Mouse (Mus musculus) left cerebral cortex, postnatal 36 days (tissue): ENCODE results near the gene Rtn3. TPM values are rescaled to one million over a fixed set of nuclear protein-coding genes. Genes with fewer than 3 reads are reported as not detected.

Source experiments
- DNase-seq, 2 experiments: peaks; one replicate each; pipeline ENCODE4 v3.0.0; 2021 to 2022; ENCODE audit warnings: low spot score in 2 of 2, mixed read lengths in 1 of 2
- intact Hi-C: fragments of 180-260 bp; cut with DNase I; formaldehyde crosslinking; loops from one replicate; pipeline ENCODE4 v1.15.1; 2025
- total RNA-seq, 2 experiments: library from RNA; stranded (reverse); gene quantifications; 2 replicates each; pipeline ENCODE4 v1.2.3; 2021

Rtn3 gene
- total RNA-seq, 2 experiments from 2014 or later = 812 to 902 TPM

DNA sequence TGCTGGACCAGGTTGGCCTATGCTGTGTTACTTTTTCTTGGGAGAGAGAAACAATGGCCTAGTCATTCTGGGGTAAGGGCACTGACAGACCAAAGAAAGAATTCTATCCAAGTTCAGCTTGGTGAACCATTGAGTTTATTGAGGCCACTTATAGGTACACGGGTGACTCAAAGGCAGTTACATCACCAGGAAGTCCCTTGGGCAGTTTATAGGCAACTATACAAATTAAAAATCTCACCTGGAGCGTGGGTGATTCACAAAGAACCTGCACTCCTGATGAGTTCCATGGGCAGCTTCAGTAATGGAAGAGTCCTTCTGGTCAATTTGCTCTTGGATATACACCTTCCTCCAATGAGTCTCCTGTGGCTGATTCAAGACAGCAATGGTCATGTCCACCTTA is 9.6 kb upstream of the Rtn3 start:
- intact Hi-C loops = no loop called here
- no peak for DNase-seq

DNA sequence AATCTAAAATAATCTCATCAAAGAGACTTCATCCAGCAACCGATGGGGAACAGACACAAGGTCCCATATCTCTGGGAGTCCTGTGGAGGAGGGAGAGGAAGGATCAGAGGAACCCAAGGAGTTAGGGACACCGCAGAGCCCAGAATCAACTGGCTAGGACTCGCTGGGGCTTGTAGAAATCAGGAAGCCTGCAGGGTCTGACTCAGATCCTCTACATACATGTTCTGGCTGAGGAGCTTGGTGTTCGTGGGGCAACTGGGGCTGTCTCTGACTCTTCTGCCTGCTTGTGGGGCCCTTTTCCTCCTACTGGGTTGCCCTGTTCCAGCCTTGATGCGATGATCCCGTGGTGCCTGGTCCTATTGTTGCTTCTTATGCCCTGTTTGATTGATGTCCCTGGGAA is 8.9 kb upstream of the Rtn3 start:
- intact Hi-C loops = no loop called here
- no peak for DNase-seq

DNA sequence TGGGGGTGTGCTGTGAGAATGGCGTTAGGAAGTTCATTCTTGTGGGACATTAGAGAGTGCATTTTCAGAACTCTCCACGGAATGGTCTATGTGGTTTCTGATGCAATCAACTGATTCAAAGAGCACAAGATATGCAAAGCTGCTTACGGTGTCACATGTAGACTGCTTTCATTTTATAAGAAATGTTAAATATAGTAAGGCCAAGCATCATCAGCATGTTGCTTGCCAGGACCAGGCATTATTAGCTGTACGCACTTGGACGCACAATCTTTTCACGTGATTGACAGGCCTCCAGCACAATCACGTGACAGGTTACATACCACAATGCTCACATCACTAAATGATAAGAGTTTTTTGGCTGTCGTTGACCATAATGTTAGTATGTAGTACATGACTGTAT is 4.6 kb upstream of the Rtn3 start:
- intact Hi-C loops = no loop called here
- no peak for DNase-seq

DNA sequence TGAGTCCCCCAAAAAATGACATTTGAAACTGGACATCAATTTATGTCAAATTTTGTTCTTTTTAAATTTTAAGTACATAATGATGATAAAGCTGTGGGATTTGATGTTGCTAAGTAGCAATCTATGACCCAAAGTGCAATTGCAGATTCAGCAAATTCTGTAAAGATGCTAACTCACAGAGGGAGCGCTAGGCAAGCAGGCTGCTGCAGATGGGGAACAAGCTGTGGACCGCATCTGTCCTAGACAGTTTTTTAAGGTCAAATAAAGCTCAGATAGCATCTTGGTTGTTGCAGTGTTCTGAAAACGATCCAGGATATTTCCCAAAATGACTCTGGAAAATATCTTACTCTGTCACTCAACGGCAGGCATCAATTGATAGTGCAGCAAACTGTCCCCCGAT is 995 bp upstream of the Rtn3 start:
- intact Hi-C loops = no loop called here
- DNase-seq = peak; percentile 10 to 14

DNA sequence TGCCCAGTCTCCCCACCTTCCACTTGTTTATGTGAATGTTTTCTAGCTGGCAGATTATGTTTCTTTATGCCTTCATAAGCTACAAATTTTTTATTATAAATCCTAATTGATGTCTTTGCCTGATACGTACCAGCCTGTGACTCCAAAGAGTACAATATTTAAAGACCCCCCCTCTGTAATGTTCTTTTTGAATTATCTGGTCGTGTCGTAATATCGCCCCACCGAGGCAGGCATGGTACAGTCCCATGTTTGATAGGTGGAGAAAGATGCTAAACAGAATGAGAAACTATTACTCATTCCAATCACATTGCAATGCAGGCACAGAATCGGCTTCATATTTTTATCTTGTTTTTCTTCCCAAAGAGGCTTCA is 416 bp upstream of the Rtn3 start:
- no peak for DNase-seq
- intact Hi-C loops = loop anchor here (1.0 kb wide), 1 partner anchor 11 kb away; the partner anchor contains the start of gene Atl3

DNA sequence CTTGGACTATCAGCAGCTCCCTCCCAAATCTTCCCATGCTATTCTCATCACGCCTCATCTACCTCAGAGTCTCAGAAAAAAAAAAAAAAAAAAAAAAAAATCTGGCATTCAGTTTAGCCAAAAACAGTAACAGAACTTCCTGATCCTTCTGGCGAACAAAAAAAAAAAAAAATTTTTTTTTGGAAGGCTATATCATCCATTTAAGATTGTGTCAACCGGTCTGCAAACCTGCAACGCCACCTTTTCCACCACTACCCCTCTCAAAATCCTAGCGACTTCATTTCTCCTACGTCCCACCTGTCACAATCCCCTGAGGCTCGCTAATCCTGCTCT is 849 bp downstream of the Rtn3 start:
- intact Hi-C loops = no loop called here
- no peak for DNase-seq

DNA sequence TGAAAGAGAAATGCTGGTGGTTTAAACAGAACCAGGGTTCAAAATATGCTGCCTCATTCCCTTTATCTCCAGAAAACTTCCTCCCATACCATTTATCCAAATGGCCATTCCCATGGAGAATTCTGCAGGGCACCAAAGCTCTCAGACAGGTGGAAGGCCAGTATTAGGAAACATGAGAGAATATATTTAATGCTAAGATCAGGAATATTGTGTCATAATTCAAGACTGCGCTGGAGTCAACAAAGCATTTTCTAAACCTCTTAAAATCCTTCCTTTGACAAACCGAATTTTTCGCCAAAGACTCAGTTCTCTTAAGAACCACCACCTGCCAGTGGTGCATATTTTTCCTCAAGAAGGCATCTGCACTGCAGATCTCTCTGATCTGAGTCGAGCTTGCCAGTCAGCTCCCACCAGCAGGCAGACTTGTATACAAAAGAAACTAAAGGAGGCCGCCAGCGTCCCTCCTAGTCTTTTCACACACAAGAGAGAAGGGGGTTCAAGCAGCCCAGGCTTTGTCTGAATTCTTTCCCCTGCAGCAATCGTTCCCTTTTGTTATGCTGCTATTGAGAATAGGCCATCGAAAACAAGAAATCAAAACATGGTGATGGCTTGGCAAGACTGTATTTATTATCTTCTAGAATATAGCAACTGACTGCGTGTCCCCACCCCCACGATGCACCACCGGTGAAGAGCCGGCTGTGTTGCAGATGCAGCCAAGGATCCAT is 1.4 kb downstream of the Rtn3 start:
- intact Hi-C loops = no loop called here
- DNase-seq = peak; percentile 51 to 56

DNA sequence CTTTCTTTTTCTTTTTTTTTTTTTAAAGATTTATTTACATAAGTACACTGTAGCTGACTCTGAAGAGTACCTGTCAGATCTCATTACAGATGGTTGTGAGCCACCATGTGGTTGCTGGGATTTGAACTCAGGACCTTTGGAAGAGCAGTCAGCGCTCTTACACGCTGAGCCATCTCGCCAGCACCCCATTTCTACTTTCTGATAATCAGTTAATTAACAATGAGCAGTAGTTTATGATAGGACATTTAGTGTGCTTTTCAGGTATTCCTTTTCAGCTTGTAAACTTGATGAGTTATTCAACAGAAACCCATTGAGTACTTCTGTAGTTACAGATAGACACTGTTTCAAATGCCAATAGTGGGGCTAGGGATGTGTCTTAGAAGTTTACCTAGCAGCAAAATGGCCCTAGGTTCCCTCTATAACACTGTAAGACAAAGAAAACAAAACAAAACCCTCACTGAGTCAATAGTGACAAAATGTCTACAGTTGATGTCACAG is 3.3 kb downstream of the Rtn3 start:
- no peak for DNase-seq
- intact Hi-C loops = no loop called here

DNA sequence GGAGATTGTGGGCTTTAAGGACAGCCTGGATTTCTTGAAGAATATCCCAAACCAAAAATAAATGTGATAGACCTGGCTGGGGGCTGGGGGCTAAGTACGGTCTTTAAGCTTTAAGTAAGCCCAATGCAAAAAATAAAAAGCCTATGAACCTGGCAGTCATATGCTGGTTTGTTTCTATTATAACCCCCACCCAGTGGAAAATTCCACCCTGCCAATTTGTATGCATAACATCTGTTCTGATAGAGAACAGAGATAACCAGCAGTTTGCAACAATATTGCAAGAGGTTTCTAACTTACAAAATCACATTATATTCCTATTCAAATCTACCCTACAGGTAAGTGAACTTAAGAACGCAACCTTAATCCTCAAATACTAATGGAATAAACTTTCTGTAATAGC is 12.4 kb downstream of the Rtn3 start:
- DNase-seq = no peak
- intact Hi-C loops = no loop called here

DNA sequence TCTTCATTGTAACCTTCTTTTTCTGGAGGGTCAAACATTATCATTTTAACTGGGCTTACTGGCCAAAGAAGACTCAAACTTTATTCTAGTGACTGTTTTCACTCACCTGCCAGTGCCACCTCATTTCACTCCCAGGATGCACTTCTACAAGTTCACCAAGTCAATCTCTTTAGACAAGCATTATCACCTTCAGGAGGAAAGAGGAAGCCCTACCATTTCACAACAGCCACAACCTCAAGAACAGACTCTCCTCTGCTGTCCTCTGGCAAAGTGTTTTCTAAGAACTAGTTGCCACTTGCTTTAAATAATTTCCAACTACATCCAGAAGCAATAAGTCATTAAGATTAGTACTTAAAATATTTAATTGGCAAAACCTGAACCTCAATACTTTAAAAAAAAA is 15.2 kb downstream of the Rtn3 start:
- DNase-seq = no peak
- intact Hi-C loops = no loop called here

DNA sequence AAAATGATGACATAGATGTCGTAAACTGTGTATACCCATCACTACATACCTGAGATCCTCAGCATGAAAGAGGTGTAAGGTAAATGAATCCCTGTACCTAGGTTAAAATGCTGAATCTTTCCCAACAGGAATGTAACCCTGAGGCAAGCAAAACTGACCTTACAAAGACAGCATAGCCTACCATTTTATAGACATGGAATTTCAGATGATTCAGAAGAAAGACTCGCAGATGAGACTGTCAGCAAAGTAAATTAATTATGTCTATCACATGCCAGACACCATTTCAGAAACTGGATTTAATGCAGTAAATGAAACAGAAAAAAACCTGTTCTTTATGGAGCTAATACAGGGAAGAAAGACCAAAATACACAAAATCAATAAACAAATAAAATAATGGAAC is 23.7 kb downstream of the Rtn3 start:
- intact Hi-C loops = no loop called here
- DNase-seq = no peak

DNA sequence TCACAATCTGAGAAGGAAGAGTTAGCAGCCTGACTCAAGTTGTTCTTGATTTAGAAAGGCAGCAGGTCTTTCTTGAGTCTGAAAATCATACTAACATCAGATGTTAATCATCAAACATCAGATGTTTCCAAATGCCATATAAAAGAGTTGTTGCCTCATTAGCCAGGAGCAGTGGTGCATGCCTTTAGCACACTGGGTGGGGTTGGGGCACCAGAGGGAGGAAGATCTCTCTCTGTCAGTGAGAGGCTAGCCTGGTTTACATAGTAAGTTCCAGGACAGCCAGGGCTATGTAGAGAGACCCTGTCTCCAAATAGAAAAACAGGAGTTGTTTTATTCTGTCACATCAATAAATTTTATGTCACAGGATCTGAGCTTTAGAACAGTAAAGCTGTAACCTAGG is 24.2 kb downstream of the Rtn3 start:
- intact Hi-C loops = no loop called here
- DNase-seq = no peak

DNA sequence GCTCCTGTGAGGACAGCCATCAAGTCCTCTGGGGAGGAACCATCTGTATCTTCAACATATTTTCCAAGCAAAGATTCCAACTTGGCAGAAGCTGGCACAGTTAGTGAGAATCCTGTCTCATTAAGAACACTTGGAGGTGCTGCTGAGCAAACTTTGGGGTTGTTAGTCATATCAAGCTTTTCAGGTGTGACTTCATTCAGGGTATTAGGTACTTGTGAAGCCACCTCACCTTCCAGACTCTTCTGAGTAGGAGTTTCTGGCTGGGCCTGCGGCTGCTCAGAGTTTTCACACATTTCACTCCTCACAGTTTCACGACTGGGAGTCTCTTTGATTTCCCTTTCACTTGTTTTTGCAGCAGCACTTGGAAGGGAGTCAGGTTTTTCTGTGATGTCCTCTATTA is 26.3 kb downstream of the Rtn3 start:
- intact Hi-C loops = no loop called here
- no peak for DNase-seq

DNA sequence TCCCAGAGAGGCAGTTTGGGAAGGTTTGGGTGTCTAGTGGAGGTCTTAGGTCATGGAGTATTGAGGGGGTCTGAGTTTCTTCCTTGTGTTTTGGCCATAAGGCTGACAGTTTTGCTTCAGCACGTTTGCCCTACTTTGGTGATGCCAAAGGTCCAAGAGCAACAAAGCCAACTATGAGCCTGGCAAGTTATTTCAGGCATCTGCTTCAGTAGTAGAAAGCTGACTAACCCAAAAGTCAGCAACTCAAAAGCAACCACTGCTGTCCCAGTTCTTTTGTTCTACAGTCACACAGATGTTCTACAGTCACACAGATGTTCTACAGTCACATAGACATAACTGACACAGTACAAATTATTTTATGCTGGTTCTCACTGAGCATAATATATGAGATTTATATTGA is 37.5 kb downstream of the Rtn3 start:
- intact Hi-C loops = no loop called here
- no peak for DNase-seq

DNA sequence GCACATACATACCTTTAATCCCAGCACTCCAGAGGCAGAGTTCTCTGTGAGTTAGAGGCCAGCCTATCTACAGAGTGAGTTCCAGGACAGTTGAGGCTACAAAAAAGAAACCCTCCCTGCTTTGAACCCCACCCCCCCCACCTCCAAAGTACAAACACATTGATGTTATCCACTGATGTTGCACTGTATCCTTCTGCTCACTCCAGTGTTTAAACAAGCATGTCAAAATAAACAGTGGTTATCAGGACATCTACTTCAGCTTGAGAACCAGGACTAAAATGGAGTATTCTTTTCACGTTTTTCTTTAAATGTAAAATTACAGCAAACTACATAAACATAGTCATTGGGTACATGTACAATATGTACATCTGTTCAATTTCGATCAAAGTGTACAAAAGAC is 38.0 kb downstream of the Rtn3 start:
- intact Hi-C loops = no loop called here

DNA sequence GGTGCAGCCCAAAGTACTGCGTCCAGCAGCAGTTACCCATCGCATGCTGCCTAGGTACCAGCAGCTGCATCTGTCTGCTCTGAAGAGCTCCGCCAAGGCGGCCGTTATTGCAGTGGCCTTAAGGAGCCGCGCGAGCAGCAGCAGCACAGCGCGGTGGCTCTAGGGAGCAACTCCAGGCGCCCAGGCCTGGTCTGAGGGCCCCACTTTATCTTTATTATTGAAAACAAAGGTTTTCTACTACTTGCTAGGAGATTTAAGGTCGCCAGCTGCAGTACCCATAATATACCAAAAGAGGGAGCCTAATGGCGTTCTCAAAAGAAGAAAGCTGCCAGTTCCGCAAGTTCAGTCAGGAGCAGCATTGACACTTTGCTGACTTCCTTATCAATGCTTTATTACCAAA is 41.6 kb downstream of the Rtn3 start:
- DNase-seq = peak in 1 of 2 experiments; percentile 37
- intact Hi-C loops = no loop called here

More for the DNA sequence above, 38.0 kb downstream of the Rtn3 start:
- no peak for DNase-seq

DNA sequence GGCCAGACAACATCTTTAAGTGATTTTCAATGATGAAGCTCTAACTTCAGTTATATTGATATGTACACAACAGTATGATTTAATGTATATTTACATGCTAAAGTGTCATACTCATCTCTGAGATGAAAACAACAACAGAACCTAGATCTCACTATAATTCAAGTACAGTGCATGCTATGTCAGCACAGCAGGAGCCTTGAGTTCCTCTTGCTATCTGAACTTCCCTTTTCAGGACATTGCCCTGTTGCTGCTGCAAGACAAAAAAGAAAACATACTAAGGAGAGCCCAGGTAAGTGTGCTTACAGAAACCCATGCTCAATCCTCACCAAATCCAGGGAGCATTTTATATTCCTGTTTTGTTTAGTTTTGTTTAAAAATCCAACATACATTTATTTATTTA is 44.8 kb downstream of the Rtn3 start:
- DNase-seq = no peak
- intact Hi-C loops = no loop called here

DNA sequence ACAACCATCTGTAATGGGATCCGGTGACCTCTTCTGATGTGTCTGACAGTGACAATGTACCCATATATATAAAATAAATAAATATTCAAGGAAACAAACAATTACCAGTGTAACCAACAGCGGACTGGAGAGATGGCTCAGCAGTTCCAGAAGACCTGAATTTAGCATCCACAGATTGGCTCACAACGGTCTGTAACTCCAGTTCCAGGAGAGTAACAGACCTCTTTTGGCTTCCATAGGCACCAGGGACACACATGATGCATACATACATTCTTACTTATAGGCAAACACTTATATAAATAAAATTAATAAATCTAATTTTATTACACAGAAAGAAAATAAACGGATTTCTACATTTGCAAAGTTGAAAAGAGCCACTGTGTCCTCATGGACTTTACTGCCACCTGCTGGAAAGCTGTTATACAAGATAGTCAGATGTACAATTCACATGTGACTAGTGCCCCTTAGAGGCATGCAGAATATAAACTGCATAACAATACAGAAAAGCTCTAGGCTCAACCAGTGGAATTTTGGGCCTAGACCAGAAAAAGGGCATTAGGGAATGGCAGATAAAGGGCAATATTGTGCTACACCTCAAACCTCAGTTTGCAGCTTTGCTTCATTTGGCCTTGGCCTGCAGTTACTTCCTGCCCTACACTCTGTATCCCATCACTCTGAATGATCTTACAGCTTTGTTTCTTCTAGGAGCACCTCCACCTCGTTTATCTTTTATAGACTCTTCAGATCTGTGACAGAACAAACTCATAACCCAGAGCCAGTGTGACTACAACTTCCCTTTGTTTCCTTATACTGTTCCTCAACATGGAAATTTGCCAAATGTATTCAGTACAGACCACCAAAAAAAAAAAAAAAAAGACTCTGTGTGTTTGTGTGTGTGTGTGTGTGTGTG is 46.8 kb downstream of the Rtn3 start:
- DNase-seq = no peak
- intact Hi-C loops = no loop called here

DNA sequence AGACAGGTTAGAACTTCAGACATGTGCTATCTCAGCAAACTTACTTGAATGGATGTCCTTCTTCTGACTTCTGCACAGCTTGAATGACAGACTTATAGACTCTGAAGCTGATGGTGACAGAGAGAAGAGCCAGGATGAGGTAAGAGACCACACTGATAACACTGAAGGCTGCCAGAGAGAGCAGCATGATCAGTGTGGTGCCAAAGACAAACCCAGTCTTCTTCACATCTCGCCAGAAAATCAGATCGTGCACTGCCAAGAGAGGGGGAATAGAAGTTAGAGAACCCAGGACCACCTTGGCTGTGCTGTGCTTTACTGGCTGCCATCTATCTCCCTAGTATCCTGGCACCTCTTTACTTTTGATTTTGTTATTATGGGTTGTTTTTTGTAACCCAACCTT is 48.2 kb downstream of the Rtn3 start:
- intact Hi-C loops = no loop called here
- no peak for DNase-seq

DNA sequence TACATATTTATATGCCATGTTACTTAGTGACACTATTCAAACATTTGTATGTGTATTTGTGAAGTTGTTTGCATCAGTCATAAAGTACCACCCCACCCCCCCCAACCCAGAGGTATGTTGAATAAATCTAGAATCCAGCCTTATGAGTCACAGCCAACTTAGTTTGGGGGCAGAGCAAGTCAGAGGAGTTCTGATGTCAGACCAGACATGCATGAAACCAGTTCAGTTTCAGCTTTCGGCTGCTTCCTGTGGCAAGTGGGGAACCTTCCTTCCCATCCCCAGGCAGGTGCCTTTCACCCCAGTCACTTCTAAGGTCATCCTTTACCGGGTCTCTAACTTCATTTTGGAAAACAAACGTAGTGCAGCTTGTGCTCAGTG is 57.7 kb downstream of the Rtn3 start:
- DNase-seq = no peak
- intact Hi-C loops = no loop called here
